Mouse (Mus musculus) retina, embryonic 14.5 days (tissue): ENCODE measurements at regions not wholly inside any gene's neighbourhood (a gene's known extent, or its start where the extent isn't known, plus 50 kb on each side); places are given as distances from the start of the nearest gene placed in this dataset.
A peak's percentile ranks its signal among the peaks of the same experiment; 100 is the strongest.

Experiments used
- DNase-seq: peaks from one replicate; pipeline ENCODE4 v3.0.0-alpha.2; 2015; ENCODE audit warnings: low spot score

GRCm38 (mm10) chr15:96124397-96124796 lies 162.9 kb upstream of the Arid2 start:
- no peak for DNase-seq

GRCm38 (mm10) chr15:96129699-96130098 lies 157.6 kb upstream of the Arid2 start:
- no peak for DNase-seq

GRCm38 (mm10) chr15:96130531-96130930 lies 156.8 kb upstream of the Arid2 start:
- no peak for DNase-seq

GRCm38 (mm10) chr15:96131582-96132091 lies 155.7 kb upstream of the Arid2 start:
- DNase-seq: no peak

GRCm38 (mm10) chr15:96132636-96133035 lies 154.7 kb upstream of the Arid2 start:
- no peak for DNase-seq

- peak; percentile 32 for DNase-seq
Measured at GRCm38 (mm10) chr15:96135250-96135731, 152.0 kb upstream of the Arid2 start.

GRCm38 (mm10) chr15:96135816-96136215 lies 151.5 kb upstream of the Arid2 start:
- DNase-seq: no peak

GRCm38 (mm10) chr15:96137534-96137933 lies 149.8 kb upstream of the Arid2 start:
- DNase-seq: no peak

- DNase-seq: no peak
Measured at GRCm38 (mm10) chr15:96137945-96138344, 149.4 kb upstream of the Arid2 start.

- no peak for DNase-seq
Measured at GRCm38 (mm10) chr15:96153489-96153888, 133.8 kb upstream of the Arid2 start.

GRCm38 (mm10) chr15:96158321-96158720 lies 129.0 kb upstream of the Arid2 start:
- DNase-seq: no peak

GRCm38 (mm10) chr15:96164771-96165431 lies 122.4 kb upstream of the Arid2 start:
- peak; percentile 47 for DNase-seq

- DNase-seq: peak; percentile 24
Measured at GRCm38 (mm10) chr15:96167256-96167655, 120.1 kb upstream of the Arid2 start.

GRCm38 (mm10) chr15:96169726-96170467 lies 117.4 kb upstream of the Arid2 start:
- peak; percentile 60 for DNase-seq

- peak; percentile 28 for DNase-seq
Measured at GRCm38 (mm10) chr15:96170986-96171769, 116.1 kb upstream of the Arid2 start.

- DNase-seq: no peak
Measured at GRCm38 (mm10) chr15:96177911-96178310, 109.4 kb upstream of the Arid2 start.

GRCm38 (mm10) chr15:96178374-96179109 lies 108.8 kb upstream of the Arid2 start:
- DNase-seq: no peak

- no peak for DNase-seq
Measured at GRCm38 (mm10) chr15:96179511-96179910, 107.8 kb upstream of the Arid2 start.

GRCm38 (mm10) chr15:96180036-96180435 lies 107.3 kb upstream of the Arid2 start:
- no peak for DNase-seq

- no peak for DNase-seq
Measured at GRCm38 (mm10) chr15:96180977-96181376, 106.3 kb upstream of the Arid2 start.

- no peak for DNase-seq
Measured at GRCm38 (mm10) chr15:96182313-96182712, 105.0 kb upstream of the Arid2 start.

- no peak for DNase-seq
Measured at GRCm38 (mm10) chr15:96183069-96183468, 104.2 kb upstream of the Arid2 start.
